In genomic region chr1:88757162-88757561, GRCm38 (mm10) we compare ENCODE assay signal across 9 mouse cellular contexts. TPM values are rescaled to one million over a fixed set of nuclear protein-coding genes. Genes with fewer than 3 reads are reported as not detected.
DNase-seq lines count a peak whose midpoint lies in the region; ATAC-seq and TF ChIP-seq lines count a peak whose summit lies in the region.
"Had no signal": no experiment of that assay in that cellular context is flagged by ENCODE, and none has a peak within 500 bp of the region (broad histone marks: within the 10 kb centered on the region; RNA-seq: fewer than 3 reads in every experiment).

No protein-coding gene starts in this region.

- H3K36me3 ChIP-seq in E14TG2a.4 (ENCODE audit: insufficient read depth, low read length), result no peaks in the 10 kb centered on the region
- no peaks in the 10 kb centered on the region for H3K36me3 ChIP-seq in heart, embryonic 15.5 days

- peak overlapping the region; percentile 26 for H3K27ac ChIP-seq in heart, embryonic 15.5 days

- no peaks in the 10 kb centered on the region for H3K27me3 ChIP-seq in E14TG2a.4 (ENCODE audit: insufficient read depth, low read length)
- no peaks in the 10 kb centered on the region for H3K27me3 ChIP-seq in heart, embryonic 15.5 days

- intact Hi-C loops in left cerebral cortex, postnatal 10 days (cut with DNase I), result loop anchor here (5.0 kb wide), 1 partner anchor 315 kb away; the partner anchor contains the start of gene Sh3bp4

- peaks cover 12% of the 10 kb centered on the region for H3K9me3 ChIP-seq in E14TG2a.4 (ENCODE audit: low read length)
- H3K9me3 ChIP-seq in heart, embryonic 15.5 days (replicated peaks), result no peaks in the 10 kb centered on the region

- no peak for ATAC-seq in heart, embryonic 15.5 days (replicated peaks; ENCODE audit: insufficient number of reproducible peaks, insufficient read depth, low FRiP score, low read depth)
- no peak for ATAC-seq in monocyte, adult 5-6 weeks (replicated peaks; ENCODE audit: insufficient number of reproducible peaks, low FRiP score, low TSS enrichment, poor library complexity, severe bottlenecking)

- H3K4me2 ChIP-seq in heart, embryonic 15.5 days, result no peak overlapping the region

- no peak for TF ChIP-seq CTCF in E14TG2a.4 (conservative IDR thresholded peaks at IDR 0.05; ENCODE audit: low read length)

- H3K9ac ChIP-seq in heart, embryonic 15.5 days, result no peak overlapping the region

- peak; percentile 87 for DNase-seq in brain, adult 2 months (ENCODE audit: low read depth, low spot score)
- DNase-seq in left cerebral cortex, postnatal 10 days (ENCODE audit: extremely low spot score in 1 of 2, low spot score in 2 of 2), result peak; percentile 52 to 59
- DNase-seq in right cerebral cortex, postnatal 14 days, result peak; percentile 56
- DNase-seq in spleen, postnatal 4 days (ENCODE audit: low spot score in 2 of 2), result no peak
- DNase-seq in MN1 (ENCODE audit: low spot score), result no peak

- peak overlapping the region; percentile 26; the same call in 1 of the 2 replicates for H3K4me3 ChIP-seq in E14TG2a.4 (replicated peaks; ENCODE audit: low read length)
- H3K4me3 ChIP-seq in heart, embryonic 15.5 days, result no peak overlapping the region
- H3K4me3 ChIP-seq: myocyte had no signal

- peaks cover 39% of the 10 kb centered on the region for H3K4me1 ChIP-seq in E14TG2a.4 (replicated peaks; ENCODE audit: low read depth, low read length)
- H3K4me1 ChIP-seq in heart, embryonic 15.5 days (replicated peaks), result peaks cover 18% of the 10 kb centered on the region

- 54% methylated on average over 7 of the region's 7 CpGs for WGBS in heart, embryonic 15.5 days

RNA-seq across cellular contexts. Expression of gene Arl4c, which starts 55.1 kb away (rescaled TPM):
- polyA plus RNA-seq in heart, embryonic 15.5 days (2015; fragmentation: Nextera tagmentation; extraction: Ambion mirVana), result 7.0 and 9.2 TPM in 2 replicates
- total RNA-seq in left cerebral cortex, postnatal 10 days (2021), result 10 to 100 TPM; 56.2 to 62.1 TPM
- 176 to 204 TPM (median 187 TPM) in 3 replicates for total RNA-seq in monocyte, adult 5-6 weeks (2017)

Comparison
In these comparisons a context has a peak if more than half of its experiments do, and no peak if none do; other contexts are left out.
1. DNase-seq: peak in brain, adult 2 months (single experiment), left cerebral cortex, postnatal 10 days (2 of 2) and right cerebral cortex, postnatal 14 days (single experiment); none in spleen, postnatal 4 days (0 of 2) and MN1 (single experiment).